ENCODE assay signal across 8 mouse cellular contexts in the genomic region with DNA sequence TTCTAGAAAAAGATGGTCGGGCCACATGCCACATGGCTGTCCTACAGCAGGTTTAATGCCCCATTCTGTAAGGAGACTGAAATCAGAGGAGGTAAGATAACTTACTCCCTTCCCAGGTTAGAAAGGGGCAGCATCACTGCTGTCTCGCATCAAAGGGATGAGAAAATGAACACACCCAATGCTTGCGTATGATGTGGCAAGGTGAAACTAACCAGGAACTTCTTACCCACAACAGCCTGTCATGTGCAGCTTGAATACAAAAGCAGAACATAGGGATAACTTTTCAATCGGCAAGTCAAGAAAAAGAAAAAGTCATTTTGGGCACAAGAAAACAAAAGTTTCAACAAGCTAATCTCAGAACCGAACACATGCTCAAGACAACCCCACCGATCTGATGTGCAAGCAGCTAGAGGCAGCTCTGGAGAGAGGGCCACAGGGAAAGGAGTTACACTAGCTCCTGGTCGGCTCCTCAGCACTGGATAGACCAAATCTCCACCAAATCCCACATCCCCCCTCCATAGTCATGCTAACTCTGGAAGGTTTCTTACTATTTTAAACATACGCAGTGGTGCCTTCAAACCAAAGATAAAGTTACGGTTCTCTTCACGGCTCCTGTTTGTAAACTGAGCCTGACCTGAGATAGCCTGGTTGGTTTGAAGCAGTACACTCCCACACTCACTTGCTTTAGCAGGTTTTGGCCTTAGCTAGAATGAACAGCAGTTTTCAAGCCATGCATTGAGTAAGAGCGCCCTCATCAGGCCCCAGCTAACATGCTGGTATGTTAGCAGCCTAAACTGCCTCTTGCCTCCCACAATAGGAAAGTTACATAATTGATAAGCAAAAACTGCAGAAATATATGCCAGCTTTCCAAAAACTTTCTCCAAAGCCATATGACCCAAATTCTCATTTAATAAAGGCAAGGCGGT. TPM values are rescaled to one million over a fixed set of nuclear protein-coding genes. Genes with fewer than 3 reads are reported as not detected.
DNase-seq lines count a peak whose midpoint lies in the region; ATAC-seq lines count a peak whose summit lies in the region.

No protein-coding gene starts in this region.

- no peaks in the 10 kb centered on the region for H3K9me3 ChIP-seq in kidney, embryonic 14.5 days (ENCODE audit: control insufficient read depth, low read length)

- peak; percentile 41 for DNase-seq in kidney, adult 18-20 months
- peak; percentile 62 for DNase-seq in cerebellum, adult 9-10 months
- peak; percentile 53 to 63 for DNase-seq in frontal cortex, postnatal 10 days (ENCODE audit: low spot score in 2 of 2)
- DNase-seq in layer of hippocampus, adult 18-20 months (ENCODE audit: low spot score in 2 of 2): peak; percentile 65 to 91
- DNase-seq in lung, postnatal 10 days: peak; percentile 56
- DNase-seq in right cerebral cortex, adult 2 months (ENCODE audit: low spot score in 2 of 2): peak; percentile 85 to 88

- no peak overlapping the region for H3K27ac ChIP-seq in kidney, embryonic 14.5 days (ENCODE audit: low read depth, low read length)

- no peak overlapping the region for H3K9ac ChIP-seq in kidney, embryonic 14.5 days (ENCODE audit: low read depth, low read length)

- H3K4me1 ChIP-seq in kidney, embryonic 14.5 days (ENCODE audit: control insufficient read depth, insufficient read depth, low read length): no peaks in the 10 kb centered on the region

- 47% methylated on average over 12 of the region's 12 CpGs for WGBS in kidney, embryonic 14.5 days

- no peak overlapping the region for H3K4me2 ChIP-seq in kidney, embryonic 14.5 days (replicated peaks; ENCODE audit: low read depth, low read length)

- no peak overlapping the region for H3K4me3 ChIP-seq in kidney, embryonic 14.5 days (ENCODE audit: low read length)

- ATAC-seq in kidney, embryonic 14.5 days (ENCODE audit: low FRiP score, low TSS enrichment): no peak
- no peak for ATAC-seq in erythroid progenitor cell, adult 5-6 weeks (replicated peaks; ENCODE audit: low FRiP score, poor library complexity, severe bottlenecking)

- H3K36me3 ChIP-seq in kidney, embryonic 14.5 days (ENCODE audit: control insufficient read depth, insufficient read depth, low read length): no peaks in the 10 kb centered on the region

- H3K27me3 ChIP-seq in kidney, embryonic 14.5 days (ENCODE audit: control insufficient read depth, insufficient read depth, low read length): no peaks in the 10 kb centered on the region

RNA-seq across cellular contexts. Expression of a gene that starts 14.3 kb away (rescaled TPM):
- 0.51 TPM in 1 of 2 replicates, not detected in the other for polyA plus RNA-seq in kidney, embryonic 14.5 days (2014; fragmentation: Nextera tagmentation; extraction: Ambion mirVana)
- 1 to 10 TPM in 1 of 2 experiments, not detected in 1; 1.0 TPM for total RNA-seq in layer of hippocampus, adult 18-20 months (2021)
- total RNA-seq in erythroid progenitor cell, adult 5-6 weeks (2015; ENCODE audit: low replicate concordance): not detected in 2 replicates
- not detected in 2 replicates for total RNA-seq in erythroid progenitor cell, adult 5-6 weeks (2017; ENCODE audit: low replicate concordance)
